Mouse (Mus musculus) layer of hippocampus, adult 8-10 months (tissue): ENCODE measurements around the gene AI837181. TPM values are rescaled to one million over a fixed set of nuclear protein-coding genes. Genes with fewer than 3 reads are reported as not detected.

Experiments used
- DNase-seq, 2 experiments: peaks; one replicate each; pipeline ENCODE4 v3.0.0; 2022; ENCODE audit warnings: low spot score in 2 of 2
- total RNA-seq, 4 experiments: library from RNA; stranded (reverse); gene quantifications; 2 replicates each; pipeline ENCODE4 v1.2.4; 2022

AI837181 gene
- total RNA-seq, 4 experiments from 2014 or later, result 64.8 to 71.2 (median 67.6) TPM

- DNase-seq, result no peak
These were observed 43.4 kb downstream of the AI837181 start, which contains the start of gene Ctsw for GRCm38 (mm10) chr19:5468374-5468773. Gene Ctsw (minus strand): TSS chr19:5468507.

- DNase-seq, result no peak
These were observed 46.9 kb downstream of the AI837181 start for GRCm38 (mm10) chr19:5471846-5472245.

DNA sequence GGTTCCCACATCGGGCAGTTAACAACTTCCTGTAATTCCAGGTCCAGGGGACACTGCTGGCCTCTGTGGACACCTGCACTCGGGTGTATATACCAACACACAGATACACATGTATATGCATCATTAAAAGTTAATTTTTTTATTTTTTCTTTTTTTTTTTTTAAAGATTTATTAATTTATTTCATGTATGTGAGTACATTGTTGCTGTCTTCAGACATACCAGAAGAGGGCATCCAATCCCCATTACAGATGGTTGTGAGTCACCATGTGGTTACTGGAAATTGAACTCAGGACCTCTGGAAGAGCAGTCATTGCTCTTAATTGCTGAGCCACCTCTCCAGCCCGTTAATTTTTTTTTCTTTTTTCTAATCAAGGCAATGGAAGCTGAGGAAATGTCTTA, 47.9 kb downstream of the AI837181 start:
- DNase-seq, result no peak

GRCm38 (mm10) chr19:5473720-5474119, 48.8 kb downstream of the AI837181 start, which contains the start of gene Efemp2:
Gene Efemp2 (plus strand): TSS chr19:5473954.
- DNase-seq, result no peak

GRCm38 (mm10) chr19:5474281-5475068, 49.5 kb downstream of the AI837181 start:
- DNase-seq, result no peak

GRCm38 (mm10) chr19:5475069-5475714, 50.2 kb downstream of the AI837181 start:
- no peak for DNase-seq

Other genes starting within 250 kb of the AI837181 start
- 10 to 100 TPM; 50.9 to 59.4 (median 55.3) TPM for gene Pacs1, start 152.0 kb upstream of the AI837181 start, total RNA-seq
- 100 to 1,000 TPM; 202 to 215 (median 208) TPM for gene Sf3b2, start 129.7 kb upstream of the AI837181 start, total RNA-seq
- gene Gal3st3, start 126.8 kb upstream of the AI837181 start, total RNA-seq, result 10 to 100 TPM; 83.2 to 92.3 (median 86.9) TPM
- not detected for gene Catsper1, start 89.4 kb upstream of the AI837181 start, total RNA-seq
- gene Cst6, start 75.6 kb upstream of the AI837181 start, total RNA-seq, result 10 to 100 TPM; 10.8 to 18.1 (median 12.5) TPM
- 10 to 100 TPM; 18.6 to 27.4 (median 23.1) TPM for gene Eif1ad, start 58.4 kb upstream of the AI837181 start, total RNA-seq
- gene Banf1, start 58.0 kb upstream of the AI837181 start, total RNA-seq, result 10 to 100 TPM; 74.1 to 85.8 (median 76.2) TPM
- 100 to 1,000 TPM; 103 to 120 (median 114) TPM for gene Sart1, start 36.4 kb upstream of the AI837181 start, total RNA-seq
- under 1 TPM in 3 of 4 experiments, not detected in 1; 0.34 to 0.63 (median 0.37) TPM for gene Tsga10ip, start 22.6 kb upstream of the AI837181 start, total RNA-seq
- 100 to 1,000 TPM; 308 to 358 (median 327) TPM for gene Drap1, start 165 bp upstream of the AI837181 start, total RNA-seq
- gene Fosl1, start 22.4 kb downstream of the AI837181 start, total RNA-seq, result under 1 TPM; 0.20 to 0.67 (median 0.29) TPM
- gene Ccdc85b, start 32.8 kb downstream of the AI837181 start, total RNA-seq, result 10 to 100 TPM; 31.7 to 33.1 (median 32.4) TPM
- 100 to 1,000 TPM in 1 of 4 experiments, 10 to 100 TPM in 3; 93.5 to 109 (median 96.4) TPM for gene Fibp, start 35.5 kb downstream of the AI837181 start, total RNA-seq
- gene Ctsw, start 43.4 kb downstream of the AI837181 start, total RNA-seq, result under 1 TPM in 3 of 4 experiments, not detected in 1; 0.29 to 0.81 (median 0.77) TPM
- 10 to 100 TPM; 14.4 to 23.9 (median 22.1) TPM for gene Efemp2, start 48.8 kb downstream of the AI837181 start, total RNA-seq
- 10 to 100 TPM; 29.0 to 38.5 (median 33.8) TPM for gene Mus81, start 63.3 kb downstream of the AI837181 start, total RNA-seq
- gene Cfl1, start 65.3 kb downstream of the AI837181 start, total RNA-seq, result 1,000 to 10,000 TPM; 1,240 to 1,334 (median 1,291) TPM
- gene 1700020D05Rik, start 78.6 kb downstream of the AI837181 start, total RNA-seq, result 10 to 100 TPM in 2 of 4 experiments, 1 to 10 TPM in 2; 7.4 to 12.1 (median 9.6) TPM
- 10 to 100 TPM; 86.8 to 95.2 (median 88.6) TPM for gene Snx32, start 85.4 kb downstream of the AI837181 start, total RNA-seq
- gene Ovol1, start 135.5 kb downstream of the AI837181 start, total RNA-seq, result not detected
- 1 to 10 TPM; 5.8 to 8.7 (median 6.6) TPM for gene Ap5b1, start 142.9 kb downstream of the AI837181 start, total RNA-seq
- 10 to 100 TPM; 58.8 to 96.9 (median 78.2) TPM for gene Rnaseh2c, start 176.7 kb downstream of the AI837181 start, total RNA-seq
- 100 to 1,000 TPM in 1 of 4 experiments, 10 to 100 TPM in 3; 81.5 to 105 (median 86.9) TPM for gene Kat5, start 185.1 kb downstream of the AI837181 start, total RNA-seq
- gene Rela, start 212.3 kb downstream of the AI837181 start, total RNA-seq, result 10 to 100 TPM; 18.8 to 32.7 (median 23.7) TPM
- 10 to 100 TPM; 16.2 to 20.4 (median 19.4) TPM for gene Sipa1, start 238.6 kb downstream of the AI837181 start, total RNA-seq